In the genomic region with DNA sequence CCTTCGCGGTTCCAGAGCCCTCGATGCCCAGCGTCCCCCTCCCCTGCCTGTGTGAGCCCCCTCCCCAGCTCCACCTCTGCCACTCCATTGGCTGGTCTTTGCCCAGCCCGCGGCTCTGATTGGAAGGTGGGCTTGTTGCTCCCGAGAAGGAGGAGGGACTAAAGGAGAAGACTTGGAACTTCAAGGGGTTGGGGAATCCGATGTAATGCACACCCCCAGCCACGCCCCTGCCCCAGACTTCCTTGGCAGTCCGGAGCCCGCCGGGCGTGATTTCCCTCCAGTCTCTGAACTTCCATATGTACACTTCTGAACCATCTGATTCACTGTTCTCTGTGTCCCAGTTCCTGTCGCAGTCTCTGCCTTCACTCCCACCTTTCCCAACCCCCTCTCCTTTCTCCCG, we compare ENCODE assay signal across 7 mouse cellular contexts. TPM values are rescaled to one million over a fixed set of nuclear protein-coding genes. Genes with fewer than 3 reads are reported as not detected.
DNase-seq lines count a peak whose midpoint lies in the region; ATAC-seq and TF ChIP-seq lines count a peak whose summit lies in the region.

Gene Hif3a (minus strand): TSS at position 39 of the 400 bp plus-strand sequence.

- peak; percentile 26 for DNase-seq in Muller cell, postnatal 12 days (ENCODE audit: inconsistent ontology term)
- peak in 1 of 2 experiments; percentile 36 for DNase-seq in adrenal gland, postnatal 4 days (ENCODE audit: low spot score in 2 of 2)
- peak; percentile 35 for DNase-seq in gastrocnemius, postnatal 14 days
- DNase-seq in hindbrain, postnatal 0 days (ENCODE audit: low spot score) = peak; percentile 90
- DNase-seq in limb, embryonic 14.5 days (ENCODE audit: low spot score) = peak; percentile 95

- peak within 1 kb of the TSS; percentile 82 for H3K27ac ChIP-seq in hindbrain, postnatal 0 days
- peak within 1 kb of the TSS; percentile 27 for H3K27ac ChIP-seq in limb, embryonic 14.5 days (replicated peaks; ENCODE audit: low read depth, low read length)
- no peak within 1 kb of the TSS for H3K27ac ChIP-seq in midbrain, embryonic 15.5 days

- H3K9me3 ChIP-seq in hindbrain, postnatal 0 days (ENCODE audit: low read length) = no peaks in the 10 kb centered on the region
- H3K9me3 ChIP-seq in limb, embryonic 14.5 days (ENCODE audit: control insufficient read depth, low read length) = no peaks in the 10 kb centered on the region
- no peaks in the 10 kb centered on the region for H3K9me3 ChIP-seq in midbrain, embryonic 15.5 days

- H3K4me1 ChIP-seq in hindbrain, postnatal 0 days (ENCODE audit: insufficient read depth, low read length) = peaks cover 15% of the 10 kb centered on the region
- H3K4me1 ChIP-seq in limb, embryonic 14.5 days (ENCODE audit: control insufficient read depth, insufficient read depth, low read length) = peaks cover 47% of the 10 kb centered on the region
- peaks cover 30% of the 10 kb centered on the region for H3K4me1 ChIP-seq in midbrain, embryonic 15.5 days

- TF ChIP-seq CTCF in hindbrain, postnatal 0 days (IDR thresholded peaks at IDR 0.05; ENCODE audit: low read depth) = no peak

- 2% methylated on average over 15 of the region's 15 CpGs for WGBS in hindbrain, postnatal 0 days
- WGBS in limb, embryonic 14.5 days = under 1% methylated on average over 14 of the region's 15 CpGs
- 1% methylated on average over 15 of the region's 15 CpGs for WGBS in midbrain, embryonic 15.5 days

- no peak for TF ChIP-seq POLR2A in limb, embryonic 14.5 days (IDR thresholded peaks at IDR 0.05; ENCODE audit: borderline replicate concordance, extremely low read depth, insufficient read depth, insufficient read length)

- peak within 1 kb of the TSS; percentile 84 for H3K4me2 ChIP-seq in hindbrain, postnatal 0 days (ENCODE audit: low read depth, low read length)
- peak within 1 kb of the TSS; percentile 77 for H3K4me2 ChIP-seq in limb, embryonic 14.5 days (replicated peaks; ENCODE audit: low read depth, low read length, severe bottlenecking)
- peak within 1 kb of the TSS; percentile 64 for H3K4me2 ChIP-seq in midbrain, embryonic 15.5 days

- intact Hi-C loops in gastrocnemius, postnatal 14 days (cut with DNase I; ENCODE audit: low total_unique reads) = no loop called here

- peak within 1 kb of the TSS; percentile 49 for H3K4me3 ChIP-seq in hindbrain, postnatal 0 days (ENCODE audit: low read length)
- peak within 1 kb of the TSS; percentile 63 for H3K4me3 ChIP-seq in limb, embryonic 14.5 days (replicated peaks; ENCODE audit: low read length)
- H3K4me3 ChIP-seq in midbrain, embryonic 15.5 days = peak within 1 kb of the TSS; percentile 37

- no peaks in the 10 kb centered on the region for H3K36me3 ChIP-seq in hindbrain, postnatal 0 days (ENCODE audit: insufficient read depth, low read length)
- H3K36me3 ChIP-seq in limb, embryonic 14.5 days (ENCODE audit: control insufficient read depth, insufficient read depth, low read length) = no peaks in the 10 kb centered on the region
- H3K36me3 ChIP-seq in midbrain, embryonic 15.5 days (replicated peaks) = no peaks in the 10 kb centered on the region

- peak within 1 kb of the TSS; percentile 54 for H3K9ac ChIP-seq in hindbrain, postnatal 0 days (replicated peaks; ENCODE audit: low read length)
- peak within 1 kb of the TSS; percentile 66 for H3K9ac ChIP-seq in limb, embryonic 14.5 days (ENCODE audit: low read depth, low read length, severe bottlenecking)
- peak within 1 kb of the TSS; percentile 18; the same call in 1 of the 2 replicates for H3K9ac ChIP-seq in midbrain, embryonic 15.5 days

- H3K27me3 ChIP-seq in hindbrain, postnatal 0 days (ENCODE audit: insufficient read depth, low read length) = no peaks in the 10 kb centered on the region
- H3K27me3 ChIP-seq in limb, embryonic 14.5 days (ENCODE audit: control insufficient read depth, insufficient read depth, low read length) = no peaks in the 10 kb centered on the region
- peaks cover 6% of the 10 kb centered on the region for H3K27me3 ChIP-seq in midbrain, embryonic 15.5 days (replicated peaks)

- peak; percentile 87 for ATAC-seq in hindbrain, postnatal 0 days
- peak; percentile 87 for ATAC-seq in limb, embryonic 14.5 days (ENCODE audit: low FRiP score, low read depth)
- peak; percentile 90 for ATAC-seq in midbrain, embryonic 15.5 days (replicated peaks)
- no peak for ATAC-seq in megakaryocyte-erythroid progenitor cell, adult 5-6 weeks (replicated peaks; ENCODE audit: low FRiP score, low TSS enrichment, poor library complexity, severe bottlenecking)

RNA-seq across cellular contexts. Expression of gene Hif3a, which starts in this region (rescaled TPM):
- total RNA-seq in adrenal gland, postnatal 4 days (2021) = 10 to 100 TPM; 14.3 to 17.8 TPM
- total RNA-seq in gastrocnemius, postnatal 14 days (2021) = 1 to 10 TPM; 1.6 to 6.0 TPM
- 5.7 and 22.1 TPM in 2 replicates for total RNA-seq in hindbrain, postnatal 0 days (2014; rRNA removed)
- 2.5 and 3.4 TPM in 2 replicates for polyA plus RNA-seq in hindbrain, postnatal 0 days (2015; fragmentation: Nextera tagmentation; extraction: Ambion mirVana)
- 28.2 and 39.6 TPM in 2 replicates for polyA plus RNA-seq in limb, embryonic 14.5 days (2012; rRNA removed)
- 23.7 and 26.6 TPM in 2 replicates for polyA plus RNA-seq in limb, embryonic 14.5 days (2014; fragmentation: Nextera tagmentation; extraction: Ambion mirVana)
- 4.7 and 5.2 TPM in 2 replicates for polyA plus RNA-seq in midbrain, embryonic 15.5 days (2015; fragmentation: Nextera tagmentation; extraction: Ambion mirVana)
- total RNA-seq in megakaryocyte-erythroid progenitor cell, adult 5-6 weeks (2014; fragmentation: Nextera tagmentation) = 22.8 and 39.3 TPM in 2 replicates
- total RNA-seq in megakaryocyte-erythroid progenitor cell, adult 5-6 weeks (2017) = 2.9 and 3.7 TPM in 2 replicates
